Mouse (Mus musculus): ENCODE data around the gene Kcnab1. TPM values are rescaled to one million over a fixed set of nuclear protein-coding genes. Genes with fewer than 3 reads are reported as not detected.

The Kcnab1 gene
- polyA plus RNA-seq, 1 experiment from 2014 or later: 4.5 TPM

DNA sequence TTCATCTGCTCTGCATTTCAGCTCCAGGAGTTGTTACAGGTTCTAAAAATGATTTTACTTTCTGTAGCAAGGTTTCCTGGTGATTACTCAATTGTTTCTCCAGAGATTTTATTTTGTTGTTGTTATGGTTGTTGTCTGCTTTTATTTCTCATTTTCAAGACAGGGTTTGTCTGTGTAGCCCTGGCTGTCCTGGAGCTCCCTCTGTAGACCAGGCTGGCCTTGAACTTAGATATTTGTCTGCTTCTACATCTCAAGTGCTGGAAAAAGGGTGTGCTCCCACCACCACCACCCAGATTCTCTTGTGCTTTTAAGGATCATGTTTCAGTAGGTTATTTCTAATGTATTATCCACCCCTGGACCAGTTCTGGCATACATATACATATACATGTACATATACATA, 207.6 kb downstream of the Kcnab1 start:
- Histone ChIP-seq H3K27ac (ENCODE audit: low read depth, low read length) (no peak overlapping the region), H3K9me3 (ENCODE audit: control insufficient read depth, low read length) (no peaks in the 10 kb centered on the region), H3K4me3 (ENCODE audit: low read depth, low read length) (no peak overlapping the region), H3K36me3 (ENCODE audit: control insufficient read depth, insufficient read depth, low read length) (no peaks in the 10 kb centered on the region), H3K4me2 (no peak overlapping the region), H3K9ac (ENCODE audit: low read depth, low read length) (no peak overlapping the region), H3K4me1 (replicated peaks; ENCODE audit: control insufficient read depth, insufficient read depth, low read length) (no peaks in the 10 kb centered on the region), H3K27me3 (replicated peaks; ENCODE audit: control insufficient read depth, insufficient read depth, low read length) (no peaks in the 10 kb centered on the region)
- DNase-seq (ENCODE audit: low spot score) (no peak), ATAC-seq (replicated peaks; ENCODE audit: low FRiP score) (no peak)

DNA sequence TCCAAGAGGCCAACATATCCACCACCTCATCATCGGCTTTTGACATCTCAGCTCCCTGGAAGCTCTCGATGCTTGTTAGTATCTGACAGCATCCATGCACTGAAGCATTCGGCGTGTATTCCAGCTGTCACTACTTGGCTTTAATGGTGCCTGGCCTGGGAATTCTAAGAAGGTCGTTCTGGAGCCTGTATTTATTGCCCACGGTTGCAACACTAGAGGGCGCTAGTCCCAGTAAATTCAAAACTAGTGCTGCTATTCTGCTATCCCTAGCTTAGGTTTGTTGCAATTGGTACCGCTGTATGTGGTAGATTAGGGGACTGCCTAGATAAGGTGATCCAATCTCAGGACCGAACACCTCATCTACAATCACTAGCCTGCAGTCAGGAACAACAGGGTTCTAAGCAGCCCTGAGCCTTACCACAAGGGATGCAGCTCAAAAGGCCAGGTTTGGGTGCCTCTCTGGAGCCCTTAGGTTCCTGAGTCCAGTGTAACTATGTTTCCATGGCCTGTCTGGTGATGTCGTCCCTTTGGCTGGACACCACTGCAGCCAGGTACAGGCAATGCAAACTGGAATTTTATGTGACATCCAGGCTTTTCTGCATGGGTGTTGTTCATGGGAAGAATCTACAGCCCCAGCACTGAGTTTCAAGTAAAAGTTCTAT, 208.8 kb downstream of the Kcnab1 start:
- H3K9ac ChIP-seq (ENCODE audit: low read depth, low read length): no peak overlapping the region
- ATAC-seq (replicated peaks; ENCODE audit: low FRiP score) (no peak), DNase-seq (ENCODE audit: low spot score) (no peak)
- no peak overlapping the region for H3K27ac ChIP-seq (ENCODE audit: low read depth, low read length)
- H3K27me3 ChIP-seq (replicated peaks; ENCODE audit: control insufficient read depth, insufficient read depth, low read length): no peaks in the 10 kb centered on the region
- H3K36me3 ChIP-seq (ENCODE audit: control insufficient read depth, insufficient read depth, low read length): no peaks in the 10 kb centered on the region
- H3K9me3 ChIP-seq (ENCODE audit: control insufficient read depth, low read length): no peaks in the 10 kb centered on the region
- H3K4me3 ChIP-seq (ENCODE audit: low read depth, low read length): no peak overlapping the region
- no peak overlapping the region for H3K4me2 ChIP-seq
- H3K4me1 ChIP-seq (replicated peaks; ENCODE audit: control insufficient read depth, insufficient read depth, low read length): no peaks in the 10 kb centered on the region
- 36% methylated on average over 10 of the region's 10 CpGs for WGBS

DNA sequence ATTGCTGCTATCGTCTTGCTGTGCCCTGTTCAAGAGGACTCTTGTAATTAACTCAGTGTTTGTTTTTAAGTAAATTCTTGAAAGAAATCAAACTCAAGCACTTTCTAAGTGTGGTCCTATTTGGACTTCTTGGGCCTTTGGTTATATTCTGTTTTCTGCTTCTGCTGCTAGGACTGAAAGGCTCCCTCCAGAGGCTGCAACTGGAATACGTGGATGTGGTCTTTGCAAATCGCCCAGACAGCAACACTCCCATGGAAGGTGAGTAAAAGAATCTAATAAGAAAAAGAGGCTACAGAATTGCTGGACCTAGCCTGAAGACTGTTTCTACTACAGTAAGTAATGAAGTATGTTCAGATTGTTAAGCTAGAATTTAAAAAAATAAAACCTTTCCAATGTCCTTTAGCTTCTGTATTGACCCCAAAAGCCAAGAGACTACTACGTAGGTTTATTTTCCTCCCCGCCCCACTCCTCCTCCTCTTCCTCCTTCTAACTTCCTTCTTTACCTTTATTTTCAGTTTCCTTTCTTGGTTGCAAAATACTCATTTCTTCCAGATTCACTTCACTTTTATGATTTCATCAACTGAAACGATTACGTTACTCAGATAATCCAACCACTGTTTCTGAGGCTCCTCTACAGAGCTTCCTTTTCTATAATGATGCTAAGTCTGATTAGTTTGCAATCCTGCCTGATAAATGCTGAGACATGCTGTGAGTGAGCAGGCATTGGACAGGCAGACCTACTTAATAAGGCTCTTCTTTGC, 210.2 kb downstream of the Kcnab1 start:
- no peaks in the 10 kb centered on the region for H3K9me3 ChIP-seq (ENCODE audit: control insufficient read depth, low read length)
- H3K36me3 ChIP-seq (ENCODE audit: control insufficient read depth, insufficient read depth, low read length): no peaks in the 10 kb centered on the region
- no peaks in the 10 kb centered on the region for H3K27me3 ChIP-seq (replicated peaks; ENCODE audit: control insufficient read depth, insufficient read depth, low read length)
- DNase-seq (ENCODE audit: low spot score) (no peak), ATAC-seq (replicated peaks; ENCODE audit: low FRiP score) (no peak)
- H3K4me1 ChIP-seq (replicated peaks; ENCODE audit: control insufficient read depth, insufficient read depth, low read length): no peaks in the 10 kb centered on the region
- H3K4me2 ChIP-seq: no peak overlapping the region
- no peak overlapping the region for H3K4me3 ChIP-seq (ENCODE audit: low read depth, low read length)
- no peak overlapping the region for H3K9ac ChIP-seq (ENCODE audit: low read depth, low read length)
- H3K27ac ChIP-seq (ENCODE audit: low read depth, low read length): no peak overlapping the region
- 65% methylated on average over 7 of the region's 7 CpGs for WGBS

DNA sequence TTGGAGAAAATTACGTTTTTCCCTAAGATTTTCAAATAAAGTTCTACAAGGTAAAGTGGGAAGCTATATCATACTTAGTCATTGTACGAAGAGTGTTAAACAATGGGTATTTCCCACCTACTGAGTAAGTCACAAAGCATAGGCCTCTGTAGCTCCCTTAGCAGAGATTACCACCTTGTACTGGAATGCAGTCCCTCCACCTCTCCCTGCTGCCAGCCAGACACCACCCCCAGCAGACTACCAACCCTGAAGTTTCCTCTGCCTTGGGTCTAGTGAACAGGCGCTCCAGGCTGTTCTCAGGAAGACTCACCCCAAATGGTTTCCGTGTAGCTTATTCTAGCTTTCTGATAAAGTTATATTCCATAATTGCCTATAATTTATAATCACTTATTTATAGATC, 211.8 kb downstream of the Kcnab1 start:
- no peak overlapping the region for H3K9ac ChIP-seq (ENCODE audit: low read depth, low read length)
- WGBS: 84% methylated on average over 4 of the region's 4 CpGs
- H3K36me3 ChIP-seq (ENCODE audit: control insufficient read depth, insufficient read depth, low read length): no peaks in the 10 kb centered on the region

DNA sequence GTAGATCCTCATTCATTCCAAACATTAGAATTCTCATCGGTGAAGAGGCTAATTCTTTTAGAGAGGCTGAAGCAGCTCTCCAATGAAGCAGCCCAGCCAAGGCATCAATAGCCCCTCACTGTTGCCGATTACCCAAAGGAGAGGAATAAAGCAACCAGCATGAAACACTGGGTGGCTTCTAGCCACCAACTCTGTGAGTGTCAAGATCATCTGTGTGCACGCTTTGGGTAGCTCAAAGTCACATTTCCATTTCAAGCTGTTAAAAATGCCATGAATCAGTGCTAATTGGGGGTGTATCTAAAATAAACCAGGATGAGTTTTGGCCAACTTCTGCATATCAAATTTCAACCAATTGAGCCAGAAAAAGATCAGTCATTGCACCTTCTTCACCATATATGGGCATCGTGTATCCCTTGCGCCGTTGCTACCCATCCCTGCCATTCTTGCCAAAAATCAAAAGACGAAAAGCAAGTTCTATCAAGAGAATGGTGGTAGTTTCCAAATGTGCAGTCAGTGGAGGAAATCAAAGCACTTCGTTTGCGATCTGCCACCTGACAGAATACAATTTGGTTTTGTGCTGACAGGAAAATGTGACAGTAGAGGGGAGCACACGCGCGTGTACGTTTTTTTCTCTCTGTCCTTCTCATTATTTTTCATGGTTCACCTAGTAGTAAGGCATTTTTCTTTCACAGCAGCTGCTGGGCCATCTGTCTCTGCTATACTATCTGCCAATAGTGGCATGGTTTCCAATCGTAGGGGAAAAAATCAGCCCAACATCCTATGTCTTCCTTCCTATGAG, 213.0 kb downstream of the Kcnab1 start:
- Histone ChIP-seq H3K9ac (ENCODE audit: low read depth, low read length) (no peak overlapping the region), H3K4me3 (ENCODE audit: low read depth, low read length) (no peak overlapping the region), H3K9me3 (ENCODE audit: control insufficient read depth, low read length) (no peaks in the 10 kb centered on the region), H3K36me3 (ENCODE audit: control insufficient read depth, insufficient read depth, low read length) (no peaks in the 10 kb centered on the region), H3K4me2 (no peak overlapping the region), H3K27me3 (replicated peaks; ENCODE audit: control insufficient read depth, insufficient read depth, low read length) (no peaks in the 10 kb centered on the region), H3K4me1 (replicated peaks; ENCODE audit: control insufficient read depth, insufficient read depth, low read length) (no peaks in the 10 kb centered on the region), H3K27ac (ENCODE audit: low read depth, low read length) (no peak overlapping the region)
- ATAC-seq (replicated peaks; ENCODE audit: low FRiP score): no peak
- WGBS: 87% methylated on average over 14 of the region's 14 CpGs
- no peak for DNase-seq (ENCODE audit: low spot score)

More for the DNA sequence above, 211.8 kb downstream of the Kcnab1 start:
- ATAC-seq (replicated peaks; ENCODE audit: low FRiP score) (no peak), DNase-seq (ENCODE audit: low spot score) (no peak)
- no peak overlapping the region for H3K4me2 ChIP-seq
- H3K4me3 ChIP-seq (ENCODE audit: low read depth, low read length): no peak overlapping the region
- no peaks in the 10 kb centered on the region for H3K27me3 ChIP-seq (replicated peaks; ENCODE audit: control insufficient read depth, insufficient read depth, low read length)
- no peak overlapping the region for H3K27ac ChIP-seq (ENCODE audit: low read depth, low read length)
- no peaks in the 10 kb centered on the region for H3K9me3 ChIP-seq (ENCODE audit: control insufficient read depth, low read length)
- no peaks in the 10 kb centered on the region for H3K4me1 ChIP-seq (replicated peaks; ENCODE audit: control insufficient read depth, insufficient read depth, low read length)

DNA sequence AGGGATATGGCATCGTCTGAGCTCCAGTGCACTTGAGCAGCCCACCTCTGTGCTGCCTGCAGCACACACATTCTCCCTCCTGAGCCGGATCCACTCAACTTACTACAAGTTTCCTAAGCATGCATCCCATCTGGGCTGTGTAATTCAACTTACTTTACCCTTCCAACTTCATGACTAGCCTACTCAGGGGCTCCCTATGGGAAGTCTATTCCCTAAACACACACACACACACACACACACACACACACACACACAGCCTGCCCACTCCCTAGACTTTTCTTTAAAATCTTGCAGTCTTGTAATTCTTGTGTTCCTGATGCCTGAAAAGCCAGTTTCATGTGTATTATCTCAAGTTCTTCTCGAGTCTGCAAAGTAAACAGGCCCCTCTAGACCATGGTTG, 216.1 kb downstream of the Kcnab1 start:
- no peak overlapping the region for H3K4me2 ChIP-seq
- no peak overlapping the region for H3K4me3 ChIP-seq (ENCODE audit: low read depth, low read length)
- no peak overlapping the region for H3K27ac ChIP-seq (ENCODE audit: low read depth, low read length)
- no peaks in the 10 kb centered on the region for H3K4me1 ChIP-seq (replicated peaks; ENCODE audit: control insufficient read depth, insufficient read depth, low read length)
- DNase-seq (ENCODE audit: low spot score): no peak
- no peaks in the 10 kb centered on the region for H3K9me3 ChIP-seq (ENCODE audit: control insufficient read depth, low read length)
- ATAC-seq (replicated peaks; ENCODE audit: low FRiP score): no peak
- H3K36me3 ChIP-seq (ENCODE audit: control insufficient read depth, insufficient read depth, low read length): no peaks in the 10 kb centered on the region
- WGBS: 71% methylated on average over 3 of the region's 3 CpGs
- no peak overlapping the region for H3K9ac ChIP-seq (ENCODE audit: low read depth, low read length)
- no peaks in the 10 kb centered on the region for H3K27me3 ChIP-seq (replicated peaks; ENCODE audit: control insufficient read depth, insufficient read depth, low read length)

DNA sequence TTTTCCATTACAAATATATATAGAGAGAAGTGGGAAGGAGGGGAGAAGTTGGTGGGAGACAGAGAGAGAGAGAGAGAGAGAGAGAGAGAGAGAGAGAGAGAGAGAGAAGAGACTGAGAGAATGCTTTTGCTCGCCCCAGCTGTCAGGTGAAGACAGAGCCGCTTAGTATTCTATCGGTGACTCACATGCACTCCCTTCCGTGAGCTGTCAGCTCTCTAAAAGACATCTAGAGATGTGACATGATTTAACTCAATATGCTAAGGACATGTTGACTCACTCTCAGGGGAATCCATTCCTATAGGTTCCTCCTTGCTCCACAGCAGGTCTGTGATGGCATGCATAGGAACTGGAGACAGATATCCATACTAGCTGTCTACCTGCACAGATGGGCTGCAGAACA, 219.6 kb downstream of the Kcnab1 start:
- no peak overlapping the region for H3K4me2 ChIP-seq
- H3K9ac ChIP-seq (ENCODE audit: low read depth, low read length): no peak overlapping the region
- H3K36me3 ChIP-seq (ENCODE audit: control insufficient read depth, insufficient read depth, low read length): no peaks in the 10 kb centered on the region
- no peak overlapping the region for H3K27ac ChIP-seq (ENCODE audit: low read depth, low read length)
- H3K9me3 ChIP-seq (ENCODE audit: control insufficient read depth, low read length): no peaks in the 10 kb centered on the region
- ATAC-seq (replicated peaks; ENCODE audit: low FRiP score) (no peak), DNase-seq (ENCODE audit: low spot score) (no peak)
- H3K27me3 ChIP-seq (replicated peaks; ENCODE audit: control insufficient read depth, insufficient read depth, low read length): no peaks in the 10 kb centered on the region
- no peaks in the 10 kb centered on the region for H3K4me1 ChIP-seq (replicated peaks; ENCODE audit: control insufficient read depth, insufficient read depth, low read length)
- 88% methylated on average over 4 of the region's 4 CpGs for WGBS
- H3K4me3 ChIP-seq (ENCODE audit: low read depth, low read length): no peak overlapping the region

DNA sequence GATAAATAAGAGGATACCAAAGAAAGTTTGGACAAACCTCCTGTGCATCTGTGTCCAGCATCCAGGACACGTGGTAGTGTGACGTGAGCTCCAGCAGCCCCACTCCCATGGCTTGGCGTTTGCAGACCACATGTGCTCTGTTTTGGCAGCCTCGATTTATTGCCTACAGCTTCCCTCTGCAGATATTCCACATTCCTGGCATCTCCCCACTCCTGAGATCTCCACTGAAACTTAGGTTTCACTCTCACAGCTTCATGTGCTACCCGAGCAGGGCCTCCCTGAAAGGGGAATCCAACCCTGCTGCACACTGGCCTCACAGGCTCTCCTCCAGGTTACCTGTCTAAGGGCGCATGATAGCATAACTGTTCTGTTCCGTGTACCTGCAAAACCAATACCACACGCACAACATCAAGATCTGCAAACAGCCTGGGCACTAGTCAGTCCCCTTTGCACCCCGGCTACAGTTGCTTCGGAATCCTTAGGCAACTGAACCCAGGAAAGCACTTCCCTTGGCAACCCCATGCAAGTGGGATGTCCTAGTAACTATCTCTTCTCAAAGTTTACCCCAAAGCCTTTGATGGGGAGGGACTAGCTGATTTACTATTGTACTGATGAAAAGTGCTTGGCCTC, 228.8 kb downstream of the Kcnab1 start:
- no peaks in the 10 kb centered on the region for H3K27me3 ChIP-seq (replicated peaks; ENCODE audit: control insufficient read depth, insufficient read depth, low read length)
- H3K4me3 ChIP-seq (ENCODE audit: low read depth, low read length): no peak overlapping the region
- H3K9me3 ChIP-seq (ENCODE audit: control insufficient read depth, low read length): no peaks in the 10 kb centered on the region
- ATAC-seq (replicated peaks; ENCODE audit: low FRiP score): no peak
- no peaks in the 10 kb centered on the region for H3K4me1 ChIP-seq (replicated peaks; ENCODE audit: control insufficient read depth, insufficient read depth, low read length)
- H3K27ac ChIP-seq (ENCODE audit: low read depth, low read length): no peak overlapping the region
- no peak overlapping the region for H3K4me2 ChIP-seq
- no peak for DNase-seq (ENCODE audit: low spot score)
- WGBS: 73% methylated on average over 10 of the region's 10 CpGs
- no peak overlapping the region for H3K9ac ChIP-seq (ENCODE audit: low read depth, low read length)
- no peaks in the 10 kb centered on the region for H3K36me3 ChIP-seq (ENCODE audit: control insufficient read depth, insufficient read depth, low read length)

Data from liver, embryonic 11.5 days (tissue).